Mouse (Mus musculus) stomach, postnatal 0 days (tissue): ENCODE results near the gene Il17rb. TPM values are rescaled to one million over a fixed set of nuclear protein-coding genes. Genes with fewer than 3 reads are reported as not detected.
A peak's percentile ranks its signal among the peaks of the same experiment; 100 is the strongest.

Source experiments
- ATAC-seq: fragments of 200-750 bp; cut with Nextera tagmentation; 2 replicates; pipeline ENCODE4 v1.8.0; 2017; ENCODE audit not compliant: low FRiP score, low TSS enrichment
- DNase-seq: peaks from one replicate; pipeline ENCODE4 v3.0.0-alpha.2; 2016; ENCODE audit warnings: low spot score
- H3K27ac ChIP-seq: fragments of 300-500 bp; sonication (generic); replicated peaks from 2 replicates; pipeline ENCODE4 v1.5.1; 2014; ENCODE audit warnings: mild to moderate bottlenecking, control low read depth
- H3K27me3 ChIP-seq: fragments of 300-500 bp; sonication (generic); 2 replicates; pipeline ENCODE4 v1.6.1; 2014; ENCODE audit warnings: low read length; ENCODE audit not compliant: control insufficient read depth, insufficient read depth
- H3K36me3 ChIP-seq: fragments of 300-500 bp; sonication (generic); 2 replicates; pipeline ENCODE4 v1.6.1; 2014; ENCODE audit warnings: low read length, mixed read lengths; ENCODE audit not compliant: control insufficient read depth, insufficient read depth
- H3K4me1 ChIP-seq: fragments of 300-500 bp; sonication (generic); replicated peaks from 2 replicates; pipeline ENCODE4 v1.6.1; 2014; ENCODE audit warnings: antibody characterized with exemption; ENCODE audit not compliant: control insufficient read depth, insufficient read depth
- H3K4me2 ChIP-seq: fragments of 300-500 bp; sonication (generic); replicated peaks from 2 replicates; pipeline ENCODE4 v1.6.1; 2014; ENCODE audit warnings: low read depth, mild to moderate bottlenecking, control low read depth, moderate library complexity
- H3K4me3 ChIP-seq: fragments of 300-500 bp; sonication (generic); 2 replicates; pipeline ENCODE4 v1.5.1; 2014; ENCODE audit warnings: low read depth, low read length, control low read depth
- H3K9ac ChIP-seq: fragments of 300-500 bp; sonication (generic); 2 replicates; pipeline ENCODE4 v1.6.1; 2014; ENCODE audit warnings: mild to moderate bottlenecking, low read length, control low read depth, mixed read lengths
- H3K9me3 ChIP-seq: fragments of 300-500 bp; sonication (generic); 2 replicates; pipeline ENCODE4 v1.6.1; 2016; ENCODE audit warnings: low read length; ENCODE audit not compliant: control insufficient read depth
- CTCF ChIP-seq: IDR thresholded peaks from 2 replicates; pipeline ENCODE4 v1.5.1; 2016; ENCODE audit warnings: antibody characterized with exemption, low read depth, mild to moderate bottlenecking, moderate library complexity
- EP300 ChIP-seq: optimal IDR thresholded peaks from 2 replicates; pipeline ENCODE3; 2016; ENCODE audit warnings: antibody characterized with exemption
- WGBS: fragments of 180-500 bp; shearing (Covaris S2); extraction: QIAGEN DNeasy Blood & Tissue Kit; methylation state at CpG from one replicate; pipeline ENCODE4 v1.1.7; 2014; 5-methylcytosine and 5-hydroxymethylcytosine counted together
- polyA plus RNA-seq: library from polyadenylated mRNA; unstranded; fragments of >200 nt; fragmentation: Nextera tagmentation; extraction: Ambion mirVana; gene quantifications from 2 replicates; pipeline ENCODE4 v1.2.1, GENCODE M21; 2015

Gene Il17rb
- 0.35 and 0.52 TPM in 2 replicates for polyA plus RNA-seq

- Histone ChIP-seq H3K4me1 (0 out of 2 replicates have a peak, but pooled peaks cover 4% of the 10 kb centered on the region), H3K27ac (peak within 1 kb of the TSS; percentile 77), H3K9ac (peak within 1 kb of the TSS; percentile 41; the same call in 1 of the 2 replicates), H3K4me2 (peak within 1 kb of the TSS; percentile 75), H3K4me3 (peak within 1 kb of the TSS; percentile 39), H3K9me3 (no peaks in the 10 kb centered on the region), H3K36me3 (no peaks in the 10 kb centered on the region), H3K27me3 (no peaks in the 10 kb centered on the region)
- TF ChIP-seq CTCF (no peak), EP300 (no peak)
- 11% methylated on average over 44 of the region's 54 CpGs for WGBS
- peak; percentile 92 for ATAC-seq
- peak; percentile 91 for DNase-seq
These were observed at the start of gene Il17rb, which contains the start of gene Chdh for GRCm38 (mm10) chr14:30008733-30009575. Gene Il17rb, minus strand, starts transcription at chr14:30008896. Gene Chdh, plus strand, starts transcription at chr14:30009023.

DNA sequence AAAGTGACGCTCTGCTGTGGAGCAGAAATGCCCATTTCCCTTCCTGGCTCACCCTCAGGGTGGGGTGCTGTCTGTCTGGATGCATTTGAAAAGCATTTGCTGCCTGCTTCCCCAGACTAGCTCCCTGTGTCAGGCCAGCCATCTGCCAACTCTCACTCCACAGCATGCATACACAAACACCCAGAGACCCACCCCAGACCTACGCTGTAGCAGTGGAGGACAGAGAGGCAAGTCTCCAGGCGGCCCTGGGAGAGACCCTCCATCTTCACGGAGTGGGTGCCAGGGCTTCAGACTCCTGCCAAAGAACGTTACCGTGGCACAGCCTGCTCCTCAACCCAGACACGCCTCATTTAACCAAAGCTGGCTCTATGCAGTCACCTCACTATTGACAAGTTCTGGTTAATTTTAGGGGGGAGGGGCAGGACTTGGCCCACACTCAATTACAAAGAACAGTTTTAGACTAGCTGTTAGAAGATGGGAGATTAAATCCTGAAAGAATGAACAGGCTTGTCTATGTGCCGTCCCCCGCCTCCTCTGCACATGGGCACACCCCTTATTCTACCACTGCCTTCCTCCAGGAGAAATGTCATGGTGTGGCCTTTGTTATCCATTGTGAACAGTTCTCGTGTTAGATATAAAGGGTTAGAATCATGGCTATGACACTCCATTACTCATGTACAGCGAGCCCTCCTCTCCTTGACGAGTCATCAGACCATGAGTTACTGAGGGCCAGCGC is 47.5 kb upstream of the Il17rb start:
- Histone ChIP-seq H3K36me3 (no peaks in the 10 kb centered on the region), H3K4me1 (peaks cover 2% of the 10 kb centered on the region; the same call in 1 of the 2 replicates), H3K27me3 (no peaks in the 10 kb centered on the region), H3K9me3 (no peaks in the 10 kb centered on the region), H3K4me3 (no peak overlapping the region; the same call in 1 of the 2 replicates), H3K27ac (peak overlapping the region; percentile 71), H3K9ac (no peak overlapping the region), H3K4me2 (0 out of 2 replicates have a peak overlapping the region, but pooled peaks have one; percentile 20)
- WGBS, result 32% methylated on average over 13 of the region's 13 CpGs
- TF ChIP-seq EP300 (no peak), CTCF (no peak)
- DNase-seq, result no peak
- ATAC-seq, result peak; percentile 49; the same call in 1 of the 2 replicates

DNA sequence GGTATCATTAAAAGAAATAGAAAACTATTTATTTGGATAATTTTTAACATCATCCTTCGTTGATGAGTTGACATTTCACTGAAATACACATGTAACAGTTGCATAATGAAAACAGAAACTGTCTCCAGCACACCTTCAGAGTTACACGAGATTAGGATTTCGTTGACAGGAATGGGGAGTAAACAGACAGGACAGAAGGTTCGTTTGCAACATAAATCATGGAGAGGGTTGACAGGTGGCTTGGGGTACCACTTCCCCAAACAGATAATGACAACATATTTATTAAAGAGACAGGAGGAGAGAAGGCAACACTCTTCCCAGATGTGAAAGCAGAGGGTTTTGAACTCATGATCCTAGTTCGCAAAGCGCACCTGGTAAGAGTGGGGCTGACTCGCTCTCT is 46.2 kb upstream of the Il17rb start:
- no peak for ATAC-seq
- no peak for DNase-seq
- TF ChIP-seq EP300 (no peak), CTCF (no peak)
- Histone ChIP-seq H3K27me3 (no peaks in the 10 kb centered on the region), H3K4me2 (no peak overlapping the region), H3K4me1 (peaks cover 2% of the 10 kb centered on the region; the same call in 1 of the 2 replicates), H3K4me3 (no peak overlapping the region), H3K36me3 (no peaks in the 10 kb centered on the region), H3K9me3 (no peaks in the 10 kb centered on the region), H3K9ac (no peak overlapping the region), H3K27ac (no peak overlapping the region)
- WGBS, result 51% methylated on average over 7 of the region's 7 CpGs

DNA sequence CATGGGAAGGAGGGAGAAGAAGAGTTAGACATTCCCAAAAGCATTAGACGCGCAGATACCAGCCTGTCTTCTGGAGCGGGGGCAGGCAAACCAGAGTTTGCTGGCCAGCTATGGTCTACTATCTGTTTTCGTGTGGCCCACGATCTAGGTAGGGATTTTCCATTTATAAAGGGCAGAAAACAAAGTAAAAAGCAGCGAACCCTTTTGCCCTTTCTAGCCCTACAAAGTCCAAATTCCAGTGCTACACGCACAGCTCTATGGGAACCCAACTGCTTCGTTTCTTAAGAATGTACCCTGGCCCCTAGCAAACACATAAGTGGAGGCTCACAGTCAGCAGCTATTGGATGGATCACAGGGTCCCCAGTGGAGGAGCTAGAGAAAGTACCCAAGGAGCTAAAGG is 41.6 kb upstream of the Il17rb start:
- no peaks in the 10 kb centered on the region for H3K27me3 ChIP-seq
- H3K4me1 ChIP-seq, result 0 out of 2 replicates have a peak, but pooled peaks cover 2% of the 10 kb centered on the region
- H3K9ac ChIP-seq, result no peak overlapping the region
- no peaks in the 10 kb centered on the region for H3K9me3 ChIP-seq
- H3K27ac ChIP-seq, result no peak overlapping the region
- ATAC-seq (no peak), DNase-seq (no peak)
- TF ChIP-seq EP300, result no peak
- no peak overlapping the region for H3K4me2 ChIP-seq
- H3K4me3 ChIP-seq, result no peak overlapping the region
- no peaks in the 10 kb centered on the region for H3K36me3 ChIP-seq
- 90% methylated on average over 8 of the region's 8 CpGs for WGBS

DNA sequence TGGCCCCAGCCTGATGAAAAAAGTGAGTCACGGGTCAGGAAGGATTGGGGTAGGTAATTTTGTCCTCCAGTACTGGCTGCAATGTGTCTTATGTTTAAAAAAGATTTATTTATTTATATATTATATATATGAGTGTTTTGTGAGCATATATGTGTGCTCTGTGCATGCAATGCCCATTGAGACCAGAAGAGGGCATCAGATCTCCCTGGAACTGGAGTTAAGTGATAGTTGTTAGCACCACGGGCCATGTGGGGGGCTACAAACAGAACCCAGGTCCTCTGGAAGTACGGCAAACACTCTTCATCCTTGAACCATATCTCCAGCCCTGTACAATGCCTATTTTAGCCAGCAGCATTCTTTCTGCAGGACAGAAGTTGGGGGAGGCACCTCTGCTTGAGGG is 39.4 kb upstream of the Il17rb start:
- DNase-seq (no peak), ATAC-seq (no peak)
- H3K36me3 ChIP-seq, result no peaks in the 10 kb centered on the region
- 0 out of 2 replicates have a peak, but pooled peaks cover 2% of the 10 kb centered on the region for H3K4me1 ChIP-seq
- TF ChIP-seq CTCF (peak; percentile 56), EP300 (no peak)
- H3K4me3 ChIP-seq, result no peak overlapping the region
- H3K9me3 ChIP-seq, result no peaks in the 10 kb centered on the region
- H3K9ac ChIP-seq, result no peak overlapping the region
- no peaks in the 10 kb centered on the region for H3K27me3 ChIP-seq
- no peak overlapping the region for H3K4me2 ChIP-seq
- H3K27ac ChIP-seq, result no peak overlapping the region
- WGBS, result 93% methylated on average over 3 of the region's 3 CpGs
